Mouse (Mus musculus): ENCODE data around the gene Tmem132b. TPM values are rescaled to one million over a fixed set of nuclear protein-coding genes. Genes with fewer than 3 reads are reported as not detected.

The Tmem132b gene
- polyA plus RNA-seq, 1 experiment, result under 0.01 TPM

DNA sequence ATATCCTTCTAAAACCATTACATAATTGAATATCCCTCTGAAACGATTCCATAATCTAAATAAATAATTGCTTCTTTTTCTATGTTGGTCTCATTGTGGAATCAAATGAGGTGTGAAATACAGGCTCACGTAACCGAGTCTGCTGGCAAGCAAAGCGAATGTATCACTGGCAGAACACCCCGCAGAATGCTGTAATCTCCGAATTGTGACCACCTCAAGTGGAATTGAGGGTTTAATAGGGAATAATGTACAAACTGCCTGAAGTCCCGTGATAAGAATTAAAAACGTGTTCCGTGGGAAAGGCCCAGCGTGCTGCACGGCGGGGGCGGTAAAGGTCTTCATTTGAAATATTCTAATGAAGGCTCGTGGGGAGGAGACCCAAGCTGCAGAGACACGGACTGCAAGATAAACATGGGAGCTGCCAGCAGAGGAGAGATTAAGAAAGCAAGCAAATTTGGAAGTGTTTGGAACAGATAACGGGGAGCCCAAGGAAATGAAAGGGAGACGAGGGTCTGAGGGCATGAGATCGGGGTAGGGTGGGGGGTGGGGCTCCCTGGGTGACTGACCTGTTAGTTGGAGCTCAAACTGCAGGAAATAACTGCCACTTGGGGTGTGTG is 110.1 kb downstream of the Tmem132b start:
- Histone ChIP-seq H3K4me3 (ENCODE audit: insufficient read depth, poor library complexity, severe bottlenecking) (no peak overlapping the region), H3K36me3 (ENCODE audit: control insufficient read depth, insufficient read depth) (no peaks in the 10 kb centered on the region), H3ac (ENCODE audit: control insufficient read depth, insufficient read length, low read depth) (no peak overlapping the region), H3K79me3 (ENCODE audit: low read depth) (no peaks in the 10 kb centered on the region), H3K27me3 (ENCODE audit: control insufficient read depth, insufficient read depth, insufficient read length) (no peaks in the 10 kb centered on the region), H3K79me2 (ENCODE audit: control insufficient read depth, insufficient read depth) (no peaks in the 10 kb centered on the region)
- no peak for TF ChIP-seq USF1 (IDR thresholded peaks at IDR 0.05; ENCODE audit: low read depth)
- no peak for TF ChIP-seq CEBPB (IDR thresholded peaks at IDR 0.05; ENCODE audit: low read depth)
- TF ChIP-seq MAX (IDR thresholded peaks at IDR 0.05), result no peak
- TF ChIP-seq MYOD1 (IDR thresholded peaks at IDR 0.05; ENCODE audit: control insufficient read depth, insufficient read length, low read depth), result no peak
- no peak for TF ChIP-seq MYOG (IDR thresholded peaks at IDR 0.05; ENCODE audit: control insufficient read depth, extremely low read depth, insufficient read length)
- TF ChIP-seq CTCF (IDR thresholded peaks at IDR 0.05; ENCODE audit: control insufficient read depth, insufficient read depth, insufficient read length), result no peak
- no peak for TF ChIP-seq FOSL1 (IDR thresholded peaks at IDR 0.05; ENCODE audit: insufficient read depth, low read length, poor library complexity, severe bottlenecking)

DNA sequence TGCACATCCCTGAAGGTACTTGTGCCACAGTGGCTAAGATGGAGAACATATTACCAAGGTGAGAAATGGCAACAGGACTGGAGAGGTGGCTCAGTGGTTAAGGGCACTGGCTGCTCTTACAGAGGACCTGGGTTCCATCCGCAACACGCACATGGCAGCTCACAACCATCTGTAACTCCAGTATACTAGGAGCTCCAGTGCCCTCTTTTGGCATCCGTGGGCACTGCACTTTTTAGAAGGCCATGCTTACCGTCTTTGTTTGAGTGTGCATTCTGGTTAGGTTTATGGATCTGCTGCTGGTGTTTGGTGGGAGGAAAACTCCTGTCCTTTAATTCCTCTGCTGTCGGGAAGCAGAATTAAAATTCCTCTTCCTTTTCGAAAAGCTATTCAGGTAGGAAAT is 116.7 kb downstream of the Tmem132b start:
- Histone ChIP-seq H3K36me3 (ENCODE audit: control insufficient read depth, insufficient read depth) (no peaks in the 10 kb centered on the region), H3K27me3 (ENCODE audit: control insufficient read depth, insufficient read depth, insufficient read length) (no peaks in the 10 kb centered on the region), H3ac (ENCODE audit: control insufficient read depth, insufficient read length, low read depth) (no peak overlapping the region), H3K79me2 (ENCODE audit: control insufficient read depth, insufficient read depth) (no peaks in the 10 kb centered on the region), H3K4me3 (ENCODE audit: insufficient read depth, poor library complexity, severe bottlenecking) (no peak overlapping the region), H3K79me3 (ENCODE audit: low read depth) (no peaks in the 10 kb centered on the region)
- TF ChIP-seq FOSL1 (IDR thresholded peaks at IDR 0.05; ENCODE audit: insufficient read depth, low read length, poor library complexity, severe bottlenecking) (no peak), MYOG (IDR thresholded peaks at IDR 0.05; ENCODE audit: control insufficient read depth, extremely low read depth, insufficient read length) (no peak), CEBPB (IDR thresholded peaks at IDR 0.05; ENCODE audit: low read depth) (no peak), MAX (IDR thresholded peaks at IDR 0.05) (no peak), MYOD1 (IDR thresholded peaks at IDR 0.05; ENCODE audit: control insufficient read depth, insufficient read length, low read depth) (no peak), USF1 (IDR thresholded peaks at IDR 0.05; ENCODE audit: low read depth) (no peak), CTCF (IDR thresholded peaks at IDR 0.05; ENCODE audit: control insufficient read depth, insufficient read depth, insufficient read length) (no peak)

- no peaks in the 10 kb centered on the region for H3K27me3 ChIP-seq (ENCODE audit: control insufficient read depth, insufficient read depth, insufficient read length)
- TF ChIP-seq MYOD1 (IDR thresholded peaks at IDR 0.05; ENCODE audit: control insufficient read depth, insufficient read length, low read depth) (no peak), MAX (IDR thresholded peaks at IDR 0.05) (no peak), MYOG (IDR thresholded peaks at IDR 0.05; ENCODE audit: control insufficient read depth, extremely low read depth, insufficient read length) (no peak), CEBPB (IDR thresholded peaks at IDR 0.05; ENCODE audit: low read depth) (no peak), FOSL1 (IDR thresholded peaks at IDR 0.05; ENCODE audit: insufficient read depth, low read length, poor library complexity, severe bottlenecking) (no peak), USF1 (IDR thresholded peaks at IDR 0.05; ENCODE audit: low read depth) (no peak), CTCF (IDR thresholded peaks at IDR 0.05; ENCODE audit: control insufficient read depth, insufficient read depth, insufficient read length) (no peak)
- no peaks in the 10 kb centered on the region for H3K79me3 ChIP-seq (ENCODE audit: low read depth)
- H3K79me2 ChIP-seq (ENCODE audit: control insufficient read depth, insufficient read depth), result no peaks in the 10 kb centered on the region
- H3K36me3 ChIP-seq (ENCODE audit: control insufficient read depth, insufficient read depth), result no peaks in the 10 kb centered on the region
- no peak overlapping the region for H3ac ChIP-seq (ENCODE audit: control insufficient read depth, insufficient read length, low read depth)
- H3K4me3 ChIP-seq (ENCODE audit: insufficient read depth, poor library complexity, severe bottlenecking), result no peak overlapping the region
Measured at GRCm38 (mm10) chr5:125649982-125650381, 118.4 kb downstream of the Tmem132b start.

GRCm38 (mm10) chr5:125658101-125658500 is 126.5 kb downstream of the Tmem132b start:
- H3K36me3 ChIP-seq (ENCODE audit: control insufficient read depth, insufficient read depth), result no peaks in the 10 kb centered on the region
- H3K27me3 ChIP-seq (ENCODE audit: control insufficient read depth, insufficient read depth, insufficient read length), result no peaks in the 10 kb centered on the region
- H3K4me3 ChIP-seq (ENCODE audit: insufficient read depth, poor library complexity, severe bottlenecking), result no peak overlapping the region
- H3K79me3 ChIP-seq (ENCODE audit: low read depth), result no peaks in the 10 kb centered on the region
- no peak overlapping the region for H3ac ChIP-seq (ENCODE audit: control insufficient read depth, insufficient read length, low read depth)
- TF ChIP-seq MYOG (IDR thresholded peaks at IDR 0.05; ENCODE audit: control insufficient read depth, extremely low read depth, insufficient read length), result no peak
- no peak for TF ChIP-seq MYOD1 (IDR thresholded peaks at IDR 0.05; ENCODE audit: control insufficient read depth, insufficient read length, low read depth)
- TF ChIP-seq MAX (IDR thresholded peaks at IDR 0.05), result no peak
- no peak for TF ChIP-seq CTCF (IDR thresholded peaks at IDR 0.05; ENCODE audit: control insufficient read depth, insufficient read depth, insufficient read length)
- TF ChIP-seq CEBPB (IDR thresholded peaks at IDR 0.05; ENCODE audit: low read depth), result no peak
- TF ChIP-seq FOSL1 (IDR thresholded peaks at IDR 0.05; ENCODE audit: insufficient read depth, low read length, poor library complexity, severe bottlenecking), result no peak
- TF ChIP-seq USF1 (IDR thresholded peaks at IDR 0.05; ENCODE audit: low read depth), result no peak
- no peaks in the 10 kb centered on the region for H3K79me2 ChIP-seq (ENCODE audit: control insufficient read depth, insufficient read depth)

DNA sequence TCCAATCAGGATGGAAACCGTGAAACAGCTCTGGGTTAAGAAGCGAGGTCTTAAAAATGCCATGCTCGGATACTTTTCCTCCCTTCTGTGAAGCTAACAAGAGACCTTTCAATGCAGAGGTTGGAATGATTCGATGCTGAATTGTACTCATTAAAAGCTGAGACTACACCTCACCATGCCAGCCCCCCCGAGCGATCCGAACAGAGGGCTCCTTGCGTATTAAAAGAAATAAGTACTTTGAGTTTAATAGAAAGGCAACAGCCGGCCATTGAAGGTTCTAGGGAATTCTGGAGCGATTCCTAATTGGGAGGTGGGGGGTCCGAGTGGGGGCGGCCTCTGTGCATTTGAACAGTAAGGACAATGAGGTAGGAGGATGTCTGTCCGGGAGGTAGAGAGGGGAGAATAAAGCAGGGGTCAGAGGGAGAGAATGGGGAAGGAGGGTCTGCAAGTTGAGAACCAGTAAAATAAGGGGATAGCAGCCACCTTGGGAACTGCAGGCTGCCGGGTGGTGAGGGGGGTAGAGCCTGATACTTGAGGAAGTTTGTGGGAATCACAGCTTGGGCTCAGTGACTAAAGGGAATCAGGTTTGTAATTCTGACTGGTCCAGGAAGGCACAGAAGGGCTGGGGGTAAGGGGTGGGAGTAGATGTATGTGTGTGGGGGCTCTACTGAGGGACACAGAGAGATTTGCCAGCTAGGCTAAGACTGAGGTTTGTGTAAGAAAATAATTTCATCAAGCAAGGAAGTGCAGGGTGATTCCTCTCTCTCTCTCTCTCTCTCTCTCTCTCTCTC is 127.6 kb downstream of the Tmem132b start:
- no peak for TF ChIP-seq MYOG (IDR thresholded peaks at IDR 0.05; ENCODE audit: control insufficient read depth, extremely low read depth, insufficient read length)
- no peak for TF ChIP-seq FOSL1 (IDR thresholded peaks at IDR 0.05; ENCODE audit: insufficient read depth, low read length, poor library complexity, severe bottlenecking)
- TF ChIP-seq CTCF (IDR thresholded peaks at IDR 0.05; ENCODE audit: control insufficient read depth, insufficient read depth, insufficient read length), result no peak
- TF ChIP-seq MAX (IDR thresholded peaks at IDR 0.05), result no peak
- TF ChIP-seq USF1 (IDR thresholded peaks at IDR 0.05; ENCODE audit: low read depth), result no peak
- TF ChIP-seq CEBPB (IDR thresholded peaks at IDR 0.05; ENCODE audit: low read depth), result no peak
- TF ChIP-seq MYOD1 (IDR thresholded peaks at IDR 0.05; ENCODE audit: control insufficient read depth, insufficient read length, low read depth), result no peak
- Histone ChIP-seq H3K36me3 (ENCODE audit: control insufficient read depth, insufficient read depth) (no peaks in the 10 kb centered on the region), H3K79me3 (ENCODE audit: low read depth) (no peaks in the 10 kb centered on the region), H3ac (ENCODE audit: control insufficient read depth, insufficient read length, low read depth) (no peak overlapping the region), H3K79me2 (ENCODE audit: control insufficient read depth, insufficient read depth) (no peaks in the 10 kb centered on the region), H3K4me3 (ENCODE audit: insufficient read depth, poor library complexity, severe bottlenecking) (no peak overlapping the region), H3K27me3 (ENCODE audit: control insufficient read depth, insufficient read depth, insufficient read length) (no peaks in the 10 kb centered on the region)
